Mouse (Mus musculus) heart, embryonic 15.5 days (tissue): ENCODE results near the gene Tmem9. TPM values are rescaled to one million over a fixed set of nuclear protein-coding genes. Genes with fewer than 3 reads are reported as not detected.

ENCODE experiments used
- ATAC-seq: fragments of 200-750 bp; cut with Nextera tagmentation; replicated peaks from 2 replicates; pipeline ENCODE4 v1.8.0; 2017; ENCODE audit warnings: low read depth, moderate TSS enrichment; ENCODE audit not compliant: insufficient number of reproducible peaks, insufficient read depth, low FRiP score
- H3K27ac ChIP-seq: fragments of 300-500 bp; sonication (generic); 2 replicates; pipeline ENCODE4 v1.5.1; 2015; ENCODE audit warnings: mild to moderate bottlenecking, inconsistent platforms
- H3K27me3 ChIP-seq: fragments of 300-500 bp; sonication (generic); 2 replicates; pipeline ENCODE4 v1.6.1; 2015; ENCODE audit warnings: inconsistent platforms
- H3K36me3 ChIP-seq: fragments of 300-500 bp; sonication (generic); 2 replicates; pipeline ENCODE4 v1.6.1; 2015; ENCODE audit warnings: mild to moderate bottlenecking, inconsistent platforms
- H3K4me1 ChIP-seq: fragments of 300-500 bp; sonication (generic); replicated peaks from 2 replicates; pipeline ENCODE4 v1.6.1; 2015; ENCODE audit warnings: inconsistent platforms
- H3K4me2 ChIP-seq: fragments of 300-500 bp; sonication (generic); 2 replicates; pipeline ENCODE4 v1.6.1; 2015; ENCODE audit warnings: inconsistent platforms, mild to moderate bottlenecking, moderate library complexity
- H3K4me3 ChIP-seq: fragments of 300-500 bp; sonication (generic); 2 replicates; pipeline ENCODE4 v1.5.1; 2015; ENCODE audit warnings: mild to moderate bottlenecking, inconsistent platforms
- H3K9ac ChIP-seq: fragments of 300-500 bp; sonication (generic); 2 replicates; pipeline ENCODE4 v1.6.1; 2015; ENCODE audit warnings: mild to moderate bottlenecking, inconsistent platforms
- H3K9me3 ChIP-seq: fragments of 300-500 bp; sonication (generic); replicated peaks from 2 replicates; pipeline ENCODE4 v1.6.1; 2016; ENCODE audit warnings: inconsistent platforms
- WGBS: fragments of 180-500 bp; shearing (Covaris S2); methylation state at CpG from one replicate; pipeline ENCODE4 v1.1.7; 2015; ENCODE audit warnings: mixed read lengths; 5-methylcytosine and 5-hydroxymethylcytosine counted together
- polyA plus RNA-seq: library from polyadenylated mRNA; unstranded; fragments of >200 nt; fragmentation: Nextera tagmentation; extraction: Ambion mirVana; gene quantifications from 2 replicates; pipeline ENCODE4 v1.2.1, GENCODE M21; 2015

The Tmem9 gene
- polyA plus RNA-seq, 1 experiment from 2014 or later, result 91.1 TPM

- Histone ChIP-seq H3K36me3 (no peaks in the 10 kb centered on the region), H3K9me3 (no peaks in the 10 kb centered on the region), H3K4me3 (no peak overlapping the region), H3K27me3 (no peaks in the 10 kb centered on the region), H3K9ac (no peak overlapping the region), H3K4me2 (no peak overlapping the region), H3K27ac (no peak overlapping the region), H3K4me1 (peaks cover 5% of the 10 kb centered on the region)
- 33% methylated on average over 8 of the region's 8 CpGs for WGBS
- ATAC-seq, result no peak
Measured at GRCm38 (mm10) chr1:135999720-136000287, 8.1 kb upstream of the Tmem9 start.

- Histone ChIP-seq H3K27me3 (no peaks in the 10 kb centered on the region), H3K4me1 (peaks cover 5% of the 10 kb centered on the region), H3K27ac (no peak overlapping the region), H3K9ac (no peak overlapping the region), H3K4me3 (no peak overlapping the region), H3K9me3 (no peaks in the 10 kb centered on the region), H3K4me2 (no peak overlapping the region), H3K36me3 (no peaks in the 10 kb centered on the region)
- 88% methylated on average over 2 of the region's 2 CpGs for WGBS
- no peak for ATAC-seq
Measured at GRCm38 (mm10) chr1:136001438-136001837, 6.5 kb upstream of the Tmem9 start.

- Histone ChIP-seq H3K4me3 (peak within 1 kb of the TSS; percentile 52), H3K4me2 (peak within 1 kb of the TSS; percentile 89), H3K4me1 (peaks cover 8% of the 10 kb centered on the region), H3K9ac (no peak within 1 kb of the TSS), H3K27ac (no peak within 1 kb of the TSS), H3K27me3 (no peaks in the 10 kb centered on the region), H3K9me3 (no peaks in the 10 kb centered on the region), H3K36me3 (no peaks in the 10 kb centered on the region)
- no peak for ATAC-seq
- WGBS, result 79% methylated on average over 3 of the region's 3 CpGs
Measured at GRCm38 (mm10) chr1:136006292-136006748, 1.6 kb upstream of the Tmem9 start, which contains the start of gene Igfn1. TSS of gene Igfn1 (minus strand) at chr1:136006342.

- Histone ChIP-seq H3K27me3 (no peaks in the 10 kb centered on the region), H3K9me3 (no peaks in the 10 kb centered on the region), H3K4me1 (peaks cover 12% of the 10 kb centered on the region), H3K9ac (0 out of 2 replicates have a peak overlapping the region, but pooled peaks have one; percentile 54), H3K4me2 (peak overlapping the region; percentile 89), H3K36me3 (no peaks in the 10 kb centered on the region), H3K4me3 (peak overlapping the region; percentile 52), H3K27ac (no peak overlapping the region)
- ATAC-seq, result no peak
- 15% methylated on average over 8 of the region's 8 CpGs for WGBS
Measured at GRCm38 (mm10) chr1:136008159-136008533, 196 bp downstream of the Tmem9 start.

- H3K4me3 ChIP-seq, result no peak overlapping the region
- H3K9me3 ChIP-seq, result no peaks in the 10 kb centered on the region
- no peaks in the 10 kb centered on the region for H3K27me3 ChIP-seq
- no peak overlapping the region for H3K4me2 ChIP-seq
- H3K27ac ChIP-seq, result no peak overlapping the region
- WGBS, result 90% methylated on average over 4 of the region's 4 CpGs
- H3K9ac ChIP-seq, result no peak overlapping the region
- no peak for ATAC-seq
- H3K4me1 ChIP-seq, result peaks cover 15% of the 10 kb centered on the region
- H3K36me3 ChIP-seq, result no peaks in the 10 kb centered on the region
Measured at GRCm38 (mm10) chr1:136010247-136010646, 2.3 kb downstream of the Tmem9 start.

- no peak overlapping the region for H3K27ac ChIP-seq
- H3K4me3 ChIP-seq, result no peak overlapping the region
- no peak overlapping the region for H3K4me2 ChIP-seq
- WGBS, result 57% methylated on average over 4 of the region's 4 CpGs
- no peak overlapping the region for H3K9ac ChIP-seq
- H3K36me3 ChIP-seq, result no peaks in the 10 kb centered on the region
- no peaks in the 10 kb centered on the region for H3K27me3 ChIP-seq
- ATAC-seq, result no peak
- no peaks in the 10 kb centered on the region for H3K9me3 ChIP-seq
- H3K4me1 ChIP-seq, result peaks cover 10% of the 10 kb centered on the region
Measured at GRCm38 (mm10) chr1:136013513-136013912, 5.6 kb downstream of the Tmem9 start.

- no peak for ATAC-seq
- no peaks in the 10 kb centered on the region for H3K27me3 ChIP-seq
Measured at GRCm38 (mm10) chr1:136014796-136015502, 7.0 kb downstream of the Tmem9 start.

GRCm38 (mm10) chr1:136017307-136017706 is 9.4 kb downstream of the Tmem9 start:
- Histone ChIP-seq H3K4me2 (peak overlapping the region; percentile 84), H3K27ac (no peak overlapping the region), H3K9me3 (no peaks in the 10 kb centered on the region), H3K9ac (no peak overlapping the region), H3K36me3 (peaks cover 10% of the 10 kb centered on the region; the same call in 1 of the 2 replicates), H3K4me3 (peak overlapping the region; percentile 82), H3K27me3 (no peaks in the 10 kb centered on the region), H3K4me1 (peaks cover 15% of the 10 kb centered on the region)
- ATAC-seq, result no peak
- 82% methylated on average over 2 of the region's 2 CpGs for WGBS

More at GRCm38 (mm10) chr1:136014796-136015502, 7.0 kb downstream of the Tmem9 start:
- peaks cover 18% of the 10 kb centered on the region for H3K4me1 ChIP-seq
- WGBS, result 43% methylated on average over 2 of the region's 2 CpGs
- H3K27ac ChIP-seq, result no peak overlapping the region
- no peak overlapping the region for H3K4me2 ChIP-seq
- H3K4me3 ChIP-seq, result no peak overlapping the region
- no peaks in the 10 kb centered on the region for H3K36me3 ChIP-seq
- H3K9ac ChIP-seq, result no peak overlapping the region
- no peaks in the 10 kb centered on the region for H3K9me3 ChIP-seq

- Histone ChIP-seq H3K4me2 (peak overlapping the region; percentile 84), H3K4me3 (peak overlapping the region; percentile 82), H3K9me3 (no peaks in the 10 kb centered on the region), H3K9ac (peak overlapping the region; percentile 80), H3K27me3 (no peaks in the 10 kb centered on the region), H3K36me3 (peaks cover 15% of the 10 kb centered on the region; the same call in 1 of the 2 replicates), H3K27ac (peak overlapping the region; percentile 55), H3K4me1 (peaks cover 15% of the 10 kb centered on the region)
- WGBS, result under 1% methylated on average over 22 of the region's 22 CpGs
- peak; percentile 98 for ATAC-seq
Measured at GRCm38 (mm10) chr1:136017907-136018313, 10.0 kb downstream of the Tmem9 start.

GRCm38 (mm10) chr1:136018390-136019189 is 10.6 kb downstream of the Tmem9 start:
- H3K4me3 ChIP-seq, result peak overlapping the region; percentile 82

GRCm38 (mm10) chr1:136030201-136030600 is 22.3 kb downstream of the Tmem9 start:
- Histone ChIP-seq H3K9ac (no peak overlapping the region), H3K4me2 (no peak overlapping the region), H3K27me3 (no peaks in the 10 kb centered on the region), H3K9me3 (no peaks in the 10 kb centered on the region), H3K4me1 (0 out of 2 replicates have a peak, but pooled peaks cover 3% of the 10 kb centered on the region), H3K4me3 (no peak overlapping the region), H3K27ac (no peak overlapping the region), H3K36me3 (peaks cover 76% of the 10 kb centered on the region)
- no peak for ATAC-seq
- 62% methylated on average over 7 of the region's 7 CpGs for WGBS

More at GRCm38 (mm10) chr1:136018390-136019189, 10.6 kb downstream of the Tmem9 start:
- Histone ChIP-seq H3K4me2 (peak overlapping the region; percentile 84), H3K9me3 (no peaks in the 10 kb centered on the region), H3K27me3 (no peaks in the 10 kb centered on the region), H3K27ac (peak overlapping the region; percentile 55), H3K36me3 (peaks cover 22% of the 10 kb centered on the region; the same call in 1 of the 2 replicates), H3K4me1 (peaks cover 11% of the 10 kb centered on the region), H3K9ac (peak overlapping the region; percentile 80)
- WGBS, result 5% methylated on average over 24 of the region's 24 CpGs
- ATAC-seq, result peak; percentile 33
